Comparison of ENCODE assay signal across 13 mouse cellular contexts in the genomic region with DNA sequence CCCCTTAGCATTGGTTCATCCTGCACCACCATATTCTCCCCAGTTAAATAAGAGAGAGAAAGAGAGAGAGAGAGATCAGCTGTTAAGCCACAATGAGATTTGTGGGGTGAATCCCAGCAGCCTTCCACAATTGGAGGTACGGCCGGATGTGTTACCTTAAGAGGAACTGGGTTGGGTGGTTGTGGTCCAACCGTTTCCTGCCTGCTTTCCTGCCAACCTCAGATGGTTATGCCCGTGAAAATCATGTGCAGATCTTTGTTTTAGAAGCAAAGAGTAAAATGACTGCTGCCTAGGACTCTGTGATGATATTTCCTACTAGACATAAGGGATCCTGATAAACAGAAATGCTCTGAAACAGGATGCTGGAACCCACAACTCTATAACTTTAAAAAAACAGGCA. TPM values are rescaled to one million over a fixed set of nuclear protein-coding genes. Genes with fewer than 3 reads are reported as not detected.
A peak's percentile ranks its signal among the peaks of the same experiment; 100 is the strongest.
DNase-seq lines count a peak whose midpoint lies in the region; ATAC-seq and TF ChIP-seq lines count a peak whose summit lies in the region.
"Had no signal": no experiment of that assay in that cellular context is flagged by ENCODE, and none has a peak within 500 bp of the region (broad histone marks: within the 10 kb centered on the region; RNA-seq: fewer than 3 reads in every experiment).

No protein-coding gene starts in this region.

- no peak overlapping the region for H3K4me2 ChIP-seq in limb, embryonic 13.5 days (replicated peaks)
- no peak overlapping the region for H3K4me2 ChIP-seq in CH12.LX (ENCODE audit: insufficient read depth, low read depth, poor library complexity, severe bottlenecking)
- H3K4me2 ChIP-seq: kidney, embryonic 15.5 days; lung, embryonic 14.5 days had no signal

- dilution Hi-C loops in CH12.LX (cut with MboI; ENCODE audit: extremely low pct_ligation_motif_present, extremely low pct_unique_long_range_greater_than_20kb, low sequenced_read_pairs), result no loop called here

- TF ChIP-seq POLR2A in CH12.LX (IDR thresholded peaks at IDR 0.05; ENCODE audit: low read depth, low read length), result no peak
- no peak for TF ChIP-seq POLR2A in heart, adult 2 months (IDR thresholded peaks at IDR 0.05; ENCODE audit: insufficient read depth, low read depth, low read length)

- TF ChIP-seq EP300 in CH12.LX (IDR thresholded peaks at IDR 0.05; ENCODE audit: low read length), result no peak
- TF ChIP-seq EP300 in heart, adult 2 months (IDR thresholded peaks at IDR 0.05; ENCODE audit: insufficient read depth, low read depth, low read length), result no peak

- H3K9me3 ChIP-seq in limb, embryonic 13.5 days, result no peaks in the 10 kb centered on the region
- H3K9me3 ChIP-seq in limb, embryonic 10.5 days (replicated peaks), result no peaks in the 10 kb centered on the region
- H3K9me3 ChIP-seq in CH12.LX (replicated peaks; ENCODE audit: low read length), result no peaks in the 10 kb centered on the region
- H3K9me3 ChIP-seq in hindbrain, embryonic 10.5 days, result no peaks in the 10 kb centered on the region
- H3K9me3 ChIP-seq: kidney, embryonic 15.5 days had no signal

- H3K9ac ChIP-seq in limb, embryonic 13.5 days, result 0 out of 2 replicates have a peak overlapping the region, but pooled peaks have one; percentile 25
- H3K9ac ChIP-seq in CH12.LX (ENCODE audit: insufficient read depth, low read depth), result no peak overlapping the region
- H3K9ac ChIP-seq in heart, adult 2 months (ENCODE audit: low read depth, low read length), result no peak overlapping the region
- H3K9ac ChIP-seq: kidney, embryonic 15.5 days; lung, embryonic 14.5 days had no signal

- ATAC-seq in limb, embryonic 13.5 days (ENCODE audit: low FRiP score, low read depth), result no peak
- peak; percentile 96 for ATAC-seq in inflammation-experienced regulatory T-cells, adult 6 months
- ATAC-seq: hindbrain, embryonic 16.5 days had no signal

- in situ Hi-C loops in CH12.LX (cut with MboI; ENCODE audit: low pct_ligation_motif_present, low pct_unique_long_range_greater_than_20kb, low sequenced_read_pairs), result loop anchor here (5.0 kb wide), 1 partner anchor 42 kb away; no protein-coding TSS in a partner anchor

- H3K4me1 ChIP-seq in limb, embryonic 13.5 days, result peaks cover 11% of the 10 kb centered on the region
- H3K4me1 ChIP-seq in limb, embryonic 10.5 days, result peaks cover 14% of the 10 kb centered on the region
- H3K4me1 ChIP-seq in CH12.LX (ENCODE audit: control insufficient read depth in 1 of 2, insufficient read depth in 2 of 2), result peaks cover 4 to 48% of the 10 kb centered on the region in 2 experiments; a peak in 3 of 4 replicates
- peaks cover 2% of the 10 kb centered on the region; the same call in 1 of the 2 replicates for H3K4me1 ChIP-seq in heart, adult 2 months (ENCODE audit: control insufficient read depth, insufficient read depth, low read length)
- H3K4me1 ChIP-seq in hindbrain, embryonic 10.5 days (replicated peaks), result peaks cover 12% of the 10 kb centered on the region

- WGBS in limb, embryonic 13.5 days, result 80% methylated on average over 4 of the region's 4 CpGs
- WGBS in limb, embryonic 10.5 days, result 89% methylated on average over 4 of the region's 4 CpGs
- 46% methylated on average over 4 of the region's 4 CpGs for WGBS in heart, adult 2 months
- WGBS in hindbrain, embryonic 10.5 days, result 89% methylated on average over 4 of the region's 4 CpGs

- no peak for DNase-seq in limb, embryonic 10.5 days (ENCODE audit: low spot score)
- DNase-seq in CH12.LX (ENCODE audit: extremely low read depth) (no peak), MN1 (ENCODE audit: low spot score) (no peak)
- DNase-seq in thymus, adult 18-20 months, result peak; percentile 62 to 80
- DNase-seq in heart, adult 2 months, result no peak
- no peak for DNase-seq in hindbrain, embryonic 10.5 days (ENCODE audit: low spot score)
- DNase-seq: gastrocnemius, postnatal 36 days; lung, embryonic 14.5 days; right cerebral cortex, postnatal 25 days had no signal

- peaks cover 6% of the 10 kb centered on the region for H3K79me2 ChIP-seq in CH12.LX (replicated peaks; ENCODE audit: control insufficient read depth, extremely low read depth, insufficient read depth, poor library complexity, severe bottlenecking)
- H3K79me2 ChIP-seq in heart, adult 2 months (replicated peaks; ENCODE audit: control insufficient read depth, insufficient read depth, low read length), result no peaks in the 10 kb centered on the region

- TF ChIP-seq RAD21 in CH12.LX (IDR thresholded peaks at IDR 0.05; ENCODE audit: low read depth, low read length), result no peak

- no peak overlapping the region for H3K4me3 ChIP-seq in limb, embryonic 13.5 days
- H3K4me3 ChIP-seq in limb, embryonic 10.5 days, result no peak overlapping the region
- no peak overlapping the region for H3K4me3 ChIP-seq in CH12.LX (replicated peaks in 1 of 3; ENCODE audit: low read depth in 2 of 3, low read length in 2 of 3, poor library complexity in 1 of 3)
- H3K4me3 ChIP-seq in heart, adult 2 months, result no peak overlapping the region
- H3K4me3 ChIP-seq in hindbrain, embryonic 10.5 days, result no peak overlapping the region
- H3K4me3 ChIP-seq: kidney, embryonic 15.5 days had no signal

- intact Hi-C loops in heart, adult 2 months (cut with DNase I), result no loop called here

- H3K36me3 ChIP-seq in limb, embryonic 13.5 days, result peaks cover 50% of the 10 kb centered on the region
- H3K36me3 ChIP-seq in limb, embryonic 10.5 days, result peaks cover 64% of the 10 kb centered on the region
- peaks cover 50 to 73% of the 10 kb centered on the region in 2 experiments for H3K36me3 ChIP-seq in CH12.LX (replicated peaks in 1 of 2; ENCODE audit: control insufficient read depth in 1 of 2, insufficient read depth in 1 of 2, low read length in 1 of 2)
- H3K36me3 ChIP-seq in heart, adult 2 months (ENCODE audit: control insufficient read depth, insufficient read depth, low read length), result no peaks in the 10 kb centered on the region
- peaks cover 52% of the 10 kb centered on the region for H3K36me3 ChIP-seq in hindbrain, embryonic 10.5 days

- H3K27ac ChIP-seq in limb, embryonic 13.5 days, result no peak overlapping the region
- no peak overlapping the region for H3K27ac ChIP-seq in limb, embryonic 10.5 days
- no peak overlapping the region for H3K27ac ChIP-seq in CH12.LX (ENCODE audit: insufficient read depth, low read depth)
- H3K27ac ChIP-seq in heart, adult 2 months, result no peak overlapping the region
- H3K27ac ChIP-seq in hindbrain, embryonic 10.5 days, result no peak overlapping the region
- H3K27ac ChIP-seq: kidney, embryonic 15.5 days had no signal

- H3K27me3 ChIP-seq in limb, embryonic 13.5 days, result no peaks in the 10 kb centered on the region
- H3K27me3 ChIP-seq in limb, embryonic 10.5 days (ENCODE audit: low read depth, poor library complexity, severe bottlenecking), result no peaks in the 10 kb centered on the region
- no peaks in the 10 kb centered on the region for H3K27me3 ChIP-seq in CH12.LX (replicated peaks)
- H3K27me3 ChIP-seq in heart, adult 2 months (ENCODE audit: control insufficient read depth, insufficient read depth, low read length), result no peaks in the 10 kb centered on the region
- 0 out of 2 replicates have a peak, but pooled peaks cover 4% of the 10 kb centered on the region for H3K27me3 ChIP-seq in hindbrain, embryonic 10.5 days (ENCODE audit: insufficient read depth, poor library complexity, severe bottlenecking)
- H3K27me3 ChIP-seq: kidney, embryonic 15.5 days had no signal

- no peak for TF ChIP-seq CTCF in CH12.LX (conservative IDR thresholded peaks at IDR 0.05 in 1 of 2, IDR thresholded peaks at IDR 0.05 in 1 of 2; ENCODE audit: low read depth in 2 of 2, low read length in 2 of 2)
- no peak for TF ChIP-seq CTCF in heart, adult 2 months (IDR thresholded peaks at IDR 0.05)

RNA-seq across cellular contexts. Expression of gene Coro7, which starts 5.5 kb away (rescaled TPM):
- 19.6 and 20.8 TPM in 2 replicates for polyA plus RNA-seq in limb, embryonic 13.5 days (2015; fragmentation: Nextera tagmentation; extraction: Ambion mirVana)
- 21.8 and 22.9 TPM in 2 replicates for polyA plus RNA-seq in limb, embryonic 10.5 days (2016; fragmentation: Nextera tagmentation; extraction: Ambion mirVana)
- total RNA-seq in CH12.LX (2012; rRNA removed), result 19.8 and 20.0 TPM in 2 replicates
- 5.7 and 6.1 TPM in 2 replicates for total RNA-seq in CH12.LX (2014; rRNA removed)
- 40.2 and 43.2 TPM in 2 replicates for polyA plus RNA-seq in CH12.LX (2012; ENCODE audit: insufficient read length, low read depth)
- 100 to 1,000 TPM in 2 of 3 experiments, 10 to 100 TPM in 1; 94.9 to 137 (median 111) TPM for polyA plus RNA-seq in inflammation-experienced regulatory T-cells, adult 6 months (2017; shearing (Covaris generic))
- total RNA-seq in heart, adult 2 months (2021), result 10 to 100 TPM; 14.6 to 15.9 TPM
- polyA plus RNA-seq in heart, adult 2 months (2012; rRNA removed), result 20.8 and 22.8 TPM in 2 replicates
- 24.4 and 25.5 TPM in 2 replicates for polyA plus RNA-seq in hindbrain, embryonic 10.5 days (2016; fragmentation: Nextera tagmentation; extraction: Ambion mirVana)

RNA-seq across cellular contexts. Expression of gene Dnaja3, which starts 34.3 kb away (rescaled TPM):
- polyA plus RNA-seq in limb, embryonic 13.5 days (2015; fragmentation: Nextera tagmentation; extraction: Ambion mirVana), result 56.6 and 60.0 TPM in 2 replicates
- polyA plus RNA-seq in limb, embryonic 10.5 days (2016; fragmentation: Nextera tagmentation; extraction: Ambion mirVana), result 64.1 and 70.2 TPM in 2 replicates
- total RNA-seq in CH12.LX (2012; rRNA removed), result 80.4 and 81.8 TPM in 2 replicates
- total RNA-seq in CH12.LX (2014; rRNA removed), result 85.1 and 85.3 TPM in 2 replicates
- polyA plus RNA-seq in CH12.LX (2012; ENCODE audit: insufficient read length, low read depth), result 51.5 and 56.6 TPM in 2 replicates
- 10 to 100 TPM; 21.1 to 28.7 (median 25.3) TPM for polyA plus RNA-seq in inflammation-experienced regulatory T-cells, adult 6 months (2017; shearing (Covaris generic))
- 100 to 1,000 TPM; 138 to 150 TPM for total RNA-seq in heart, adult 2 months (2021)
- polyA plus RNA-seq in heart, adult 2 months (2012; rRNA removed), result 80.8 and 104 TPM in 2 replicates
- 60.7 and 62.7 TPM in 2 replicates for polyA plus RNA-seq in hindbrain, embryonic 10.5 days (2016; fragmentation: Nextera tagmentation; extraction: Ambion mirVana)

RNA-seq across cellular contexts. Expression of gene Vasn, which starts 34.4 kb away (rescaled TPM):
- 35.6 and 35.9 TPM in 2 replicates for polyA plus RNA-seq in limb, embryonic 13.5 days (2015; fragmentation: Nextera tagmentation; extraction: Ambion mirVana)
- 22.5 and 28.3 TPM in 2 replicates for polyA plus RNA-seq in limb, embryonic 10.5 days (2016; fragmentation: Nextera tagmentation; extraction: Ambion mirVana)
- total RNA-seq in CH12.LX (2012; rRNA removed) (1.4 and 2.0 TPM in 2 replicates), CH12.LX (2014; rRNA removed) (2.2 TPM in 2 replicates)
- polyA plus RNA-seq in CH12.LX (2012; ENCODE audit: insufficient read length, low read depth), result 4.1 and 5.0 TPM in 2 replicates
- 1 to 10 TPM in 1 of 3 experiments, under 1 TPM in 2; 0.78 to 1.6 (median 0.84) TPM for polyA plus RNA-seq in inflammation-experienced regulatory T-cells, adult 6 months (2017; shearing (Covaris generic))
- 10 to 100 TPM in 1 of 2 experiments, 1 to 10 TPM in 1; 9.2 to 10.5 TPM for total RNA-seq in heart, adult 2 months (2021)
- 23.9 and 24.2 TPM in 2 replicates for polyA plus RNA-seq in heart, adult 2 months (2012; rRNA removed)
- polyA plus RNA-seq in hindbrain, embryonic 10.5 days (2016; fragmentation: Nextera tagmentation; extraction: Ambion mirVana), result 10.3 and 12.6 TPM in 2 replicates

RNA-seq across cellular contexts. Expression of gene Nmral1, which starts 45.1 kb away (rescaled TPM):
- 113 and 118 TPM in 2 replicates for polyA plus RNA-seq in limb, embryonic 13.5 days (2015; fragmentation: Nextera tagmentation; extraction: Ambion mirVana)
- 264 and 277 TPM in 2 replicates for polyA plus RNA-seq in limb, embryonic 10.5 days (2016; fragmentation: Nextera tagmentation; extraction: Ambion mirVana)
- total RNA-seq in CH12.LX (2012; rRNA removed), result 20.0 and 20.3 TPM in 2 replicates
- 2.4 and 3.6 TPM in 2 replicates for total RNA-seq in CH12.LX (2014; rRNA removed)
- 3.2 TPM in 2 replicates for polyA plus RNA-seq in CH12.LX (2012; ENCODE audit: insufficient read length, low read depth)
- polyA plus RNA-seq in inflammation-experienced regulatory T-cells, adult 6 months (2017; shearing (Covaris generic)), result 10 to 100 TPM; 10.0 to 36.5 (median 16.6) TPM
- total RNA-seq in heart, adult 2 months (2021), result 1 to 10 TPM; 2.2 to 2.7 TPM
- polyA plus RNA-seq in heart, adult 2 months (2012; rRNA removed), result 3.9 and 4.0 TPM in 2 replicates
- polyA plus RNA-seq in hindbrain, embryonic 10.5 days (2016; fragmentation: Nextera tagmentation; extraction: Ambion mirVana), result 192 and 203 TPM in 2 replicates

RNA-seq across cellular contexts. Expression of gene Pam16, which starts 49.3 kb away (rescaled TPM):
- 105 and 106 TPM in 2 replicates for polyA plus RNA-seq in limb, embryonic 13.5 days (2015; fragmentation: Nextera tagmentation; extraction: Ambion mirVana)
- 108 and 113 TPM in 2 replicates for polyA plus RNA-seq in limb, embryonic 10.5 days (2016; fragmentation: Nextera tagmentation; extraction: Ambion mirVana)
- total RNA-seq in CH12.LX (2012; rRNA removed), result 152 and 158 TPM in 2 replicates
- total RNA-seq in CH12.LX (2014; rRNA removed), result 93.3 and 103 TPM in 2 replicates
- 11.6 and 38.2 TPM in 2 replicates for polyA plus RNA-seq in CH12.LX (2012; ENCODE audit: insufficient read length, low read depth)
- 10 to 100 TPM; 17.3 to 41.9 (median 31.7) TPM for polyA plus RNA-seq in inflammation-experienced regulatory T-cells, adult 6 months (2017; shearing (Covaris generic))
- 100 to 1,000 TPM; 119 to 165 TPM for total RNA-seq in heart, adult 2 months (2021)
- 36.3 and 39.4 TPM in 2 replicates for polyA plus RNA-seq in heart, adult 2 months (2012; rRNA removed)
- polyA plus RNA-seq in hindbrain, embryonic 10.5 days (2016; fragmentation: Nextera tagmentation; extraction: Ambion mirVana), result 88.0 and 131 TPM in 2 replicates

Comparison
In these comparisons a context has a peak if more than half of its experiments do, and no peak if none do; other contexts are left out.
1. DNase-seq: peak in thymus, adult 18-20 months (2 of 2); none in limb, embryonic 10.5 days (single experiment), CH12.LX (single experiment), heart, adult 2 months (0 of 2), MN1 (single experiment) and hindbrain, embryonic 10.5 days (single experiment).